Mouse (Mus musculus): ENCODE measurements around the gene Prtn3. TPM values are rescaled to one million over a fixed set of nuclear protein-coding genes. Genes with fewer than 3 reads are reported as not detected.

The Prtn3 gene
- polyA plus RNA-seq, 1 experiment from 2014 or later, result 7.9 TPM

DNA sequence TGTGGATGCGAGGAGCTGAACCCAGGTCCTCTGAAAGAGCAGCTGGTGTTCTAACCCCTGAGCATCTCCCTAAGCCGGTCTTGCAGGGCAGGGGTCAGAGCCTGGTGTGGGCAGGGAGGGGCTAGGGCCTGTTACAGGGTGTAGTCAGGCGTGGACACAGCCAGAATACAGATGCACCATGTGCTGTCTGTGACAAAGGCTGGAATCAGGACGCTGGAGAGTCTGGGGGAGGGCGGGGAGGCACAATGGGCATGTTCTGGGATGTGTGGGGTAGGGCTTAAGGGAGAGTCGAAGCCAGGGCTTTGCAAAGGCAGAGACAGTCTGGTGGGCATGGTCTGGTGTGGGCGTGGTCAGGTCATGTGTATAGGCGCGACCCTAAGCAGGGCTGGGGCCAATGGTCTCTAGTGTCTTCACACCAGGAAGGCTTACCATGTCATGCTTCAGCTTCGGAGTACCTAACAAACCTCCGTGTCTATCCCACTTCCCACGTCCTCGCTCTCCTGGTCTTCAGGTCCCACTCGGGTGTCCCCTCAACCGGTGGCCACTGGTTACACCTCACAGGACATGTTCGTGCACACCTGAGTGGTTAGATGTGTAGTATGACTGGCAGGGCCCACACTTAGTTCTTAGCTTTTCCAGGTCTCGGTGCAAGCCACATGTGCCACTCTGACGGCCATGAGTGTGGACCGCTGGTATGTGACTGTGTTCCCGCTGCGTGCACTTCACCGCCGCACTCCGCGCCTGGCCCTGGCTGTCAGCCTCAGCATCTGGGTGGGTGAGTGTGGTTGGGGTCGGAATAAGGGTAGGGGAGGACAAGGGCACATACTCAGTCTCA lies 46.0 kb downstream of the Prtn3 start:
- Histone ChIP-seq H3K4me3 (replicated peaks; ENCODE audit: low read depth, low read length) (peak overlapping the region; percentile 26; the same call in 1 of the 2 replicates), H3K9ac (ENCODE audit: low read depth, low read length) (no peak overlapping the region), H3K36me3 (ENCODE audit: insufficient read depth, low read length) (no peaks in the 10 kb centered on the region), H3K4me1 (replicated peaks; ENCODE audit: insufficient read depth, low read length) (peaks cover 27% of the 10 kb centered on the region), H3K4me2 (ENCODE audit: low read length) (peak overlapping the region; percentile 48), H3K9me3 (replicated peaks; ENCODE audit: low read length) (no peaks in the 10 kb centered on the region), H3K27ac (no peak overlapping the region), H3K27me3 (ENCODE audit: insufficient read depth, low read length) (peaks cover 46% of the 10 kb centered on the region)
- DNase-seq (ENCODE audit: low spot score) (no peak), ATAC-seq (replicated peaks; ENCODE audit: low FRiP score, low read depth) (0 out of 2 replicates have a peak, but pooled peaks have one; percentile 9)
- 16% methylated on average over 26 of the region's 26 CpGs for WGBS
- no peak for TF ChIP-seq CTCF (IDR thresholded peaks at IDR 0.05; ENCODE audit: low read depth)

DNA sequence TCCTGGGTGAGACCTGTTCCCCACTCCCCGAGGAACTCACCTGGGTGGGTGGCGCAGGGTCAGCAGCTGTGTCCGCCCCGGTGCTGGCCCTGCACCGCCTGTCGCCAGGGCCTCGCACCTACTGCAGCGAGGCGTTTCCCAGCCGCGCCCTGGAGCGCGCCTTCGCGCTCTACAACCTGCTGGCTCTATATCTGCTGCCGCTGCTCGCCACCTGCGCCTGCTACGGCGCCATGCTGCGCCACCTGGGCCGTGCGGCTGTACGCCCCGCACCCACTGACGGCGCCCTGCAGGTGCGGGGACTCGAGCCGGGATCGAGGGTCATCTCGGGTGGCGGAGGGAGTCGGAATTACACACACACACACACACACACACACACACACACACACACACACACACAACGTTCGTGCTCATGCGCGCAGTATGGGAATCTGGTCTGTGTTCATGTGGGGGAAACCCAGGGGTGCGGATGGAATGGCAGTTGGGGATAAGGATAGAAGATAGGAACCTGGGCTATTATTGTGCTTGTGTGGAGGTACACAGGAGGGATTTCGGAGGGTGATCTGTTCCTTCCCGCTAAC lies 46.8 kb downstream of the Prtn3 start, which contains the start of gene R3hdm4:
TSS of gene R3hdm4 (minus strand) at position 251 of the 578 bp plus-strand sequence.
- Histone ChIP-seq H3K9me3 (replicated peaks; ENCODE audit: low read length) (no peaks in the 10 kb centered on the region), H3K9ac (ENCODE audit: low read depth, low read length) (0 out of 2 replicates have a peak within 1 kb of the TSS, but pooled peaks have one; percentile 35), H3K4me3 (replicated peaks; ENCODE audit: low read depth, low read length) (peak within 1 kb of the TSS; percentile 26), H3K27me3 (ENCODE audit: insufficient read depth, low read length) (peaks cover 46% of the 10 kb centered on the region), H3K36me3 (ENCODE audit: insufficient read depth, low read length) (no peaks in the 10 kb centered on the region), H3K27ac (no peak within 1 kb of the TSS), H3K4me1 (replicated peaks; ENCODE audit: insufficient read depth, low read length) (peaks cover 20% of the 10 kb centered on the region), H3K4me2 (ENCODE audit: low read length) (peak within 1 kb of the TSS; percentile 48)
- ATAC-seq (replicated peaks; ENCODE audit: low FRiP score, low read depth) (no peak), DNase-seq (ENCODE audit: low spot score) (no peak)
- no peak for TF ChIP-seq CTCF (IDR thresholded peaks at IDR 0.05; ENCODE audit: low read depth)
- WGBS, result 7% methylated on average over 37 of the region's 41 CpGs

DNA sequence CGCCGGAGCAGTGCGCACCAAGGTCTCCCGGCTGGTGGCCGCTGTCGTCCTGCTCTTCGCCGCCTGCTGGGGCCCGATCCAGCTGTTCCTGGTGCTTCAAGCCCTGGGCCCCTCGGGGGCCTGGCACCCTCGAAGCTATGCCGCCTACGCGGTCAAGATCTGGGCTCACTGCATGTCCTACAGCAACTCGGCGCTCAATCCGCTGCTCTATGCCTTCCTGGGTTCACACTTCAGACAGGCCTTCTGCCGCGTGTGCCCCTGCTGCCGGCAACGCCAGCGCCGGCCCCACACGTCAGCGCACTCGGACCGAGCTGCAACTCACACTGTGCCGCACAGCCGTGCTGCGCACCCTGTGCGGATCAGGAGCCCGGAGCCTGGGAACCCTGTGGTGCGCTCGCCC lies 47.3 kb downstream of the Prtn3 start:
- peak overlapping the region; percentile 26 for H3K4me3 ChIP-seq (replicated peaks; ENCODE audit: low read depth, low read length)
- peaks cover 18% of the 10 kb centered on the region for H3K4me1 ChIP-seq (replicated peaks; ENCODE audit: insufficient read depth, low read length)
- no peaks in the 10 kb centered on the region for H3K36me3 ChIP-seq (ENCODE audit: insufficient read depth, low read length)
- H3K9ac ChIP-seq (ENCODE audit: low read depth, low read length), result 0 out of 2 replicates have a peak overlapping the region, but pooled peaks have one; percentile 35
- peaks cover 46% of the 10 kb centered on the region for H3K27me3 ChIP-seq (ENCODE audit: insufficient read depth, low read length)
- no peak overlapping the region for H3K27ac ChIP-seq
- no peak for TF ChIP-seq CTCF (IDR thresholded peaks at IDR 0.05; ENCODE audit: low read depth)
- peak overlapping the region; percentile 48 for H3K4me2 ChIP-seq (ENCODE audit: low read length)
- DNase-seq (ENCODE audit: low spot score) (no peak), ATAC-seq (replicated peaks; ENCODE audit: low FRiP score, low read depth) (no peak)
- 4% methylated on average over 34 of the region's 34 CpGs for WGBS
- no peaks in the 10 kb centered on the region for H3K9me3 ChIP-seq (replicated peaks; ENCODE audit: low read length)

DNA sequence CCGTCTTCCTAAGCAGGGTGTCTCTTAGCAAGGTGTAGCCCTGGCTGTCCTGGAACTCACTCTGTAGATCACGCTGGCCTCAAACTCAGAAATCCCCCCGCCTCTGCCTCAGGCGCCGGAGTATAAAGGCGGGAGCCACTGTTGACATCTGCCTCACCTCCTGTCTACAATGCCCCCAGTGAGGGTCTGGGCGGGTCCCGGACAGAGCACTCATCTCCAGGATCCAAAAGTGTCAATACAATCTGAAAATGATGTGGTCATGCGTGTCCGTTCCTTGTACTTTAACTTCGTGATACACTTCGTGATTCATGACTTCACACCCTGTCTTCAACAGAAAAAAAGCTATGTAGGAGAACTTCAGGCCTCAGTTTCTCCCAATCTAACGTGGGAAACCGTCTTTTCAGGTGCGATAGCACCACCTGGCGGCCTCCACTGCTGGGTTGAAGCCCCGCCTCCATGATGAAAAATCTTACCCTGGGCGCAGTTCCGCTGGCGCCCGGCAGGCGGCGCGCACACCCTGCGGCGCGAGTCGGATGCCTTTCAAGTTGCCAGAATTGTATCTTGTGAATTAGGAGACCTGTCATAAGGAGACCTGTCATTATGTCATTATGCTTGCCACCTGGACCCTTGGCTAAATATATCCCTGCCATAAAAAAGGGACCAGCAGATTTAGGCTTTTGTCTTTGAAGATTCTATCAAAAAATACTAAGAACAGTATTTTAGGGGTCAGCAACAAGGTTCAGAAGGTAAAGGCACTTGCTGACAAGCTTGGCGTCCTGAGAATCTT lies 50.9 kb downstream of the Prtn3 start:
- Histone ChIP-seq H3K4me2 (ENCODE audit: low read length) (peak overlapping the region; percentile 68; the same call in 1 of the 2 replicates), H3K27me3 (ENCODE audit: insufficient read depth, low read length) (peaks cover 25% of the 10 kb centered on the region), H3K9me3 (replicated peaks; ENCODE audit: low read length) (no peaks in the 10 kb centered on the region), H3K27ac (no peak overlapping the region), H3K4me1 (replicated peaks; ENCODE audit: insufficient read depth, low read length) (peaks cover 26% of the 10 kb centered on the region), H3K4me3 (replicated peaks; ENCODE audit: low read depth, low read length) (no peak overlapping the region), H3K36me3 (ENCODE audit: insufficient read depth, low read length) (no peaks in the 10 kb centered on the region), H3K9ac (ENCODE audit: low read depth, low read length) (no peak overlapping the region)
- peak; percentile 100 for TF ChIP-seq CTCF (IDR thresholded peaks at IDR 0.05; ENCODE audit: low read depth)
- 10% methylated on average over 29 of the region's 29 CpGs for WGBS
- DNase-seq (ENCODE audit: low spot score) (peak; percentile 92), ATAC-seq (replicated peaks; ENCODE audit: low FRiP score, low read depth) (no peak)

DNA sequence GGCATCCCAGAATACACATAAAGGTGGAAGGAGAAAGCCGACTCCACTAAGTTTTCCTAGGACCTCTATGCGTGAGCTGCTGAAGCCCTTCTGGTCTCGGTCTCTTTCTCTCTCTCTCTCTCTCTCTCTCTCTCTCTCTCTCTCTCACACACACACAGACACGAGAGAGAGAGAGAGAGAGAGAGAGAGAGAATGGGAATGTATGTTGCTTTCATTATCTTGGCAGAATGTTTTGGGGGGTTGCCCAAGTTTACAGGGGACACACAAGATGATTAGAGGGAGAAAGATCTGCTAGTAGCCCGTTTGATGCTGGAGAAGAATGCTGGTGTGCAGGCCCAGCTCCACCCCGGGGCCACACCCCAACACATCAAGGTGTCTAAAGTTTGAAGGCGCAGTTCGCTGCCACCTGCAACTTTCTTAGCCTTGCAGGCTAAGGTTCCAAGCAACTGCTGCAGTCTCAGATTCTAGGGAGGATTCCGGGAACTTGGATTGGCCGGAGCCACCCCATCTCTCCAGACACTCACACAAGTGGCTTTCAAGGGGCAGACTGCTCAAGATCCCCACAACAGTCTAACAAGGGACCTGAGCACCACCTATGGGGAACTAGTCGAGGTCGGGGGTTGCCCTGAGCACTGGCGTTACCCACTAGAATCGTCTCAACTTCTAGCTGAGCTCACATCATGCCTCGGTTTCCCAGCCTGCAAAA lies 51.7 kb downstream of the Prtn3 start:
- Histone ChIP-seq H3K9me3 (replicated peaks; ENCODE audit: low read length) (no peaks in the 10 kb centered on the region), H3K27me3 (ENCODE audit: insufficient read depth, low read length) (peaks cover 18% of the 10 kb centered on the region), H3K27ac (peak overlapping the region; percentile 20; the same call in 1 of the 2 replicates), H3K4me2 (ENCODE audit: low read length) (peak overlapping the region; percentile 68), H3K9ac (ENCODE audit: low read depth, low read length) (peak overlapping the region; percentile 93; the same call in 1 of the 2 replicates), H3K4me3 (replicated peaks; ENCODE audit: low read depth, low read length) (peak overlapping the region; percentile 91), H3K4me1 (replicated peaks; ENCODE audit: insufficient read depth, low read length) (peaks cover 21% of the 10 kb centered on the region), H3K36me3 (ENCODE audit: insufficient read depth, low read length) (peaks cover 1% of the 10 kb centered on the region; the same call in 1 of the 2 replicates)
- TF ChIP-seq CTCF (IDR thresholded peaks at IDR 0.05; ENCODE audit: low read depth), result no peak
- DNase-seq (ENCODE audit: low spot score), result no peak
- ATAC-seq (replicated peaks; ENCODE audit: low FRiP score, low read depth), result no peak
- 7% methylated on average over 15 of the region's 15 CpGs for WGBS

Data from kidney, postnatal 0 days (tissue).